Comparison of ENCODE assay signal across 8 mouse cellular contexts in genomic region chr8:12162921-12163705, GRCm38 (mm10).
DNase-seq lines count a peak whose midpoint lies in the region; ATAC-seq and TF ChIP-seq lines count a peak whose summit lies in the region.

No protein-coding gene starts in this region.

- H3K4me2 ChIP-seq in forebrain, embryonic 12.5 days, result peak overlapping the region; percentile 31
- H3K4me2 ChIP-seq in neural tube, embryonic 12.5 days (replicated peaks), result peak overlapping the region; percentile 50

- TF ChIP-seq POLR2A in lung, adult 2 months (IDR thresholded peaks at IDR 0.05; ENCODE audit: borderline replicate concordance, extremely low read depth, low read depth, low read length), result no peak

- no peak for ATAC-seq in forebrain, embryonic 12.5 days (ENCODE audit: low FRiP score)
- ATAC-seq in neural tube, embryonic 12.5 days (ENCODE audit: low FRiP score, low read depth), result no peak

- no peaks in the 10 kb centered on the region for H3K4me1 ChIP-seq in lung, adult 2 months (ENCODE audit: control insufficient read depth, insufficient read depth, low read length)
- H3K4me1 ChIP-seq in forebrain, embryonic 12.5 days, result peaks cover 41% of the 10 kb centered on the region
- peaks cover 31% of the 10 kb centered on the region for H3K4me1 ChIP-seq in neural tube, embryonic 12.5 days

- no peak for TF ChIP-seq CTCF in lung, adult 2 months (IDR thresholded peaks at IDR 0.05; ENCODE audit: insufficient read depth, low read length)

- H3K9ac ChIP-seq in forebrain, embryonic 12.5 days, result no peak overlapping the region
- H3K9ac ChIP-seq in neural tube, embryonic 12.5 days, result 0 out of 2 replicates have a peak overlapping the region, but pooled peaks have one; percentile 8

- peak; percentile 12 for DNase-seq in lung, adult 2 months
- no peak for DNase-seq in lung, postnatal 25 days (ENCODE audit: low spot score)
- DNase-seq in kidney, adult 8-10 months, result peak; percentile 4 to 25
- DNase-seq in thymus, postnatal 10 days (ENCODE audit: low spot score in 2 of 2), result no peak
- no peak for DNase-seq in cerebellum, adult 11-12 months
- no peak for DNase-seq in urinary bladder, postnatal 4 days (ENCODE audit: low spot score in 2 of 2)

- H3K9me3 ChIP-seq in forebrain, embryonic 12.5 days, result no peaks in the 10 kb centered on the region
- no peaks in the 10 kb centered on the region for H3K9me3 ChIP-seq in neural tube, embryonic 12.5 days

- H3K4me3 ChIP-seq in lung, adult 2 months (replicated peaks; ENCODE audit: extremely low read depth, low read depth, low read length), result no peak overlapping the region
- H3K4me3 ChIP-seq in forebrain, embryonic 12.5 days (replicated peaks), result no peak overlapping the region
- no peak overlapping the region for H3K4me3 ChIP-seq in neural tube, embryonic 12.5 days

- H3K36me3 ChIP-seq in forebrain, embryonic 12.5 days (replicated peaks), result no peaks in the 10 kb centered on the region
- H3K36me3 ChIP-seq in neural tube, embryonic 12.5 days, result no peaks in the 10 kb centered on the region

- no peak overlapping the region for H3K27ac ChIP-seq in forebrain, embryonic 12.5 days
- no peak overlapping the region for H3K27ac ChIP-seq in neural tube, embryonic 12.5 days

- peaks cover 62% of the 10 kb centered on the region for H3K27me3 ChIP-seq in forebrain, embryonic 12.5 days
- peaks cover 35% of the 10 kb centered on the region for H3K27me3 ChIP-seq in neural tube, embryonic 12.5 days (replicated peaks)

- 37% methylated on average over 22 of the region's 22 CpGs for WGBS in lung, adult 2 months
- 13% methylated on average over 22 of the region's 22 CpGs for WGBS in forebrain, embryonic 12.5 days
- WGBS in neural tube, embryonic 12.5 days, result 13% methylated on average over 22 of the region's 22 CpGs

Comparison
In these comparisons a context has a peak if more than half of its experiments do, and no peak if none do; other contexts are left out.
1. DNase-seq: peak in lung, adult 2 months (single experiment) and kidney, adult 8-10 months (2 of 2); none in lung, postnatal 25 days (single experiment), thymus, postnatal 10 days (0 of 2), cerebellum, adult 11-12 months (single experiment) and urinary bladder, postnatal 4 days (0 of 2).